Mouse (Mus musculus): Measurements from ENCODE around the gene Map1lc3b.
A peak's percentile ranks its signal among the peaks of the same experiment; 100 is the strongest.

Gene Map1lc3b

DNA sequence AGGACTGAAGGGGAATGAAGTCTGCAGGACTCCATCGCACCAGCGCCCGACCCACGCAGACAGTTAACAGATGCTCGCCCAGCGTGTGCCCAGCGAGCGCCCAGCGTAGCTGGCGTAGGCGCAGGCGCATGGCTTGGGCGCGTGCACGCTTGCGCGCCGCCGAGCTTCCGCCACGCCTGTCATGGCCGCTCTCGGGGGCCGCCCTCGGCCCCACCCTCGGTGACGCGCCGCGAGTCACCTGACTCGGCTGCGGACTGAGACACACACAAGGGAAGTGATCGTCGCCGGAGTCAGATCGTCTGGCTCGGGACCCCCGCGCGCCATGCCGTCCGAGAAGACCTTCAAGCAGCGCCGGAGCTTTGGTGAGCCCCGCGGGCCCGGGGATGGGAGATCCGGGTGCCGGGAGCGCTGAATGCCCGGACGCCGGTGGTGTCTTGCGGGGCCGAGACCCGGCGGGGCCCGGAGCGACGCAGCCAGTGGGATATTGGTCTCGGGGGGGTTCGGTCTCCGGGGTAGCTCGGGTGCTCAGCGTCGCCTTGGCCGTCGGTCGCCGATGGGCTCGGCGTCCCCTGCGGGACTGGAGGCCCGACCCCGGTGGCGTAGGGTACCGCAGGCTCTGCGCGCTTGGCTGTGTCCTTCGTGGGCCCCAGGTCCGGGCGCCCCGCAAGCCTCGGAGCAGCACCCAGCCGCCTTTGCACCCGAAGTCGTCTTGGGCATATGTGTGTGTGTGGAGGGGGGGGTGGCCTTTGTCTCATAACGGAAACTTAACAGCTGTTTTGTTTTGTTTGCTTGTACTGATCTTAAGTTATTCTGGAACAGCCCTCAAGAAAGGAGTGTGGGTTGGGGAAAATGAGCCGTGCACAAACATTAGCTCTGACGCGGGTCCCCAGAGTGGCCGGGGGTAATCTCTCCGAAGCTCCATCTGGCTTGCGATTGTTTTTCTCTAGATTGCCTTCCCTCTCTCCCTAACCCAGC lies at the start of gene Map1lc3b:
Map1lc3b (plus strand) TSS at position 159 of the 975 bp plus-strand sequence.
- peak; percentile 97 for DNase-seq

DNA sequence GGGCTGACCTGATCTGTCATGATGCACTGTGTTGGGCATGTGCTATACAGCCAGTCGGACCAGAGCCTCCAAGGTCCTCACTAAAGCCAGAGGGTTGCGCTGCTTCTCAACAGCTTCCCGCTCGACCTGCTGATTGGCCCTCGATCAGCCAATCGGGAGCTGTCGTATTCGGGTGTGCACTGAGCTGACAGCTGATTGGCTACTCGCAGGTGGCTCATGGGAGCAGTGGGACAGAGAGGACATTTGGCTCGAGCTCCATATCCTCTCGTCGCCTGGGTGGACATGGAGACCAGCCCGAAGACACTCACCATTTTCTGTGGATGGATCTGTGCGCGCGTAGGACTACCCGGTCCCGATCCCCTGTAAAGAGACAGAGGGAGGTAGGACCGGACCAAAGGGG lies 48.3 kb upstream of the Map1lc3b start:
- no peak for DNase-seq

GRCm38 (mm10) chr8:121542901-121543300 lies 47.3 kb upstream of the Map1lc3b start:
- DNase-seq: no peak

DNA sequence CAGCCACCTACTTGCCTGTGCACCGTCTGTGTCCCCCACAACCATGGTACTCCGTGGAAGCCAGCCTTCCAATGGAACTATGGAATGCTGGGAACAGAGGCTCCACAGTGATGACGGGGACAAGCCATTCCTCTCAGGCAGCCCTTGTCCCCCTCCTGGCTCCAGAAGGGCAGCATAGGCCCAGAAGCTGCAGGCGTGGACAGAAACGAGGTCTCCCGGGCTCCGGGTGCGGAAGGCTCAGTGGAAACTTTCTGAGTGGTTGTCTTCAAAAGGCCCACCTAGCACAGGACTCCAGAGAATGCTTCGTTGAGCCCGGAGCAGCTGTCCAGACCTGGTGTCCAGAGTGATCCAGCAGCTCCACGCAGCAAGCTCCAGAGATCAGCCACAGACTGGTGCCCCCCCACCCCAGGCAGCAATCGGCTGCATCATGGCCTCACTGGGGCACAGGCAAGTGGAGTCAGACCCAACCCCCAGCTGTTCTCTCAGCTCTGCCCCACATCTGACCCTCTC lies 45.8 kb upstream of the Map1lc3b start, which contains the start of gene 1700018B08Rik:
1700018B08Rik (minus strand) TSS at position 45 of the 510 bp plus-strand sequence.
- no peak for DNase-seq

DNA sequence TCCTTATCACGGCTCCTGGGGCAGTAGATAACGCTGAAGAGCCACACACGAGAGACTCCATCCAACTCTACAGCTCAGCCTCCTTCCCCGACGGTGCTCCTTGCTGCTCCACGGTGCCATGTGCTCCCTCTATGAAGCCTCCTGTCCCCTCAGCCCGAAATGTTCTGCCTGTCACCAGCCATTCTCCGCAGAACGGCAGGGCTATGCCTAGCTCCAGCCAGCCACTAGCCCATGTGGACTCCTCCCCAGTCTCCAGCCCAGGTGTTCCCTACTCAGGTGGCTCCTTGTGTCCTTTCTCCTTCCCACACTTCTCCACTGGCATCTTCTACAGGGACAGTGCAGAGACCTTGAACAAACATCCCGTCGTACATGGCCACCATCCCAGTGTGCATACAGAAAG lies 45.2 kb upstream of the Map1lc3b start:
- DNase-seq: no peak

- DNase-seq: peak; percentile 81
Measured at GRCm38 (mm10) chr8:121547132-121547531, 43.0 kb upstream of the Map1lc3b start.

GRCm38 (mm10) chr8:121550056-121550455 lies 40.1 kb upstream of the Map1lc3b start:
- DNase-seq: no peak

- no peak for DNase-seq
Measured at GRCm38 (mm10) chr8:121551065-121551985, 38.8 kb upstream of the Map1lc3b start.

DNA sequence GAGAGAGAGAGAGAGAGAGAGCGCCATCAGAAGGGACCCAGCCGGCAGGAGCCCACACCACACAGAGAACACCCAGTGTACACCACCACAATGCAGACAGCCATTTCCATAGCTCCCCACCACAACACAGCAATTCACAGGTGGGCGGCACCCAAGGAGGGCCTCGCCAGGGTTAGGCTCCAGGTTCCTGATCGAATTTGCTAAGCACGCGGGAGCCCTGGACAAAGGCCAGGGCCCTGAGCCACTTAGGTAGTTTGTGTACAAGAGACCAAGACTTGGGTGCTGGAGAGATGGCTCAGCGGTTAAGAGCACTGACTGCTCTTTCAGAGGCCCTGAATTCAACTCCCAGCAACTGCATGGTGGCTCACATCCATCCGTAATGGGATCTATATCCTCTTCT lies 37.7 kb upstream of the Map1lc3b start:
- DNase-seq: no peak

DNA sequence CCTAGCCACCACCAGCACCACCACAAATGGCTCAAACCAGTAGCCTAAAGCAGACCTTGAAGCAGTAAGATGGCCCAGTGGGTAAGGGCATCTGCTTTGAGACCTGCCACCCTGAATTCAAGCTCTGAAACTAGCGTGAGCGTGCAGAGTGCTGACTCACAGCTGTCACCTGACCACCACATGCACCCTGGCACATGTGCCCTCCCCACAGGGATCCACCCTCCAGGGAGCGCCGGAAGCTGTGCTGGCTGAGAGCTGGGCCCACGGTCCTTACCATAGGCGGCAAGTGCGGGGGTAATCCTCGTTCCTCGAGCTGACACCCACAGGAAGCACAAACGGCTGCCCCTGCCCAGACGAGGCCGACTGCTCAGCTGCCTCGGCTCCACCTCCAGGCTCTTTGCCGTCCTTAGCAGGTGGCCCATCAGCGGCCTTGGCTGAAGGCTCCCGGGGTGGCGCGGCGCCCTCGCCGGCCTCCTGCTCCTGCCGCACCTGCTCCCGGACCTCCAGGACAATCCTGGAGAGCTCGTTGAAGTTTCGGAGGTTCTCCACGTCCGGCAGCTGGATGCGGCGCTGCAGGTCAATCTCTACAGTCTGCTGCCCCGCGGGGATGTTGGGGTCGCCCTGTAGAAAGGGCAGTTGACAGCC lies 36.2 kb upstream of the Map1lc3b start:
- no peak for DNase-seq

- DNase-seq: no peak
Measured at GRCm38 (mm10) chr8:121557746-121558145, 32.4 kb upstream of the Map1lc3b start.

DNA sequence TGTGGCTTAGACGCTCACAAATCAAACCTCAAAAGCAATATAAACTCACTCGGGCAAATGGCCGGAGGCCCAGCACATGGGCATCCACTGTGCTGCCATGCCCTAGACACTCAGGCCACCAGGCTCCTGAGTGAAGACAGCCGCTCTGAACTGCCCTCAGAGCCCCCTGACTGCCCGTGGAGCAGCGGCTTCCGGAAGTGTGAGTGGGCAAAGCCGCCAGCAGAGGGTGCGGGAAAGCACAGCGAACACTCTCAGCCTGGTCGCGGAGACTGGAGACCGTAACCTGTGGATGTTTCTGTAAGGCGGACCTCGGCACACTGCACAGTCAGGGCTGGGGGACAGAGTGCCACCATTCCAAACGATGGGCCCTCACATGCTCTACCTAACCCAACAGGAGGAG lies 31.6 kb upstream of the Map1lc3b start:
- DNase-seq: no peak

GRCm38 (mm10) chr8:121559801-121560200 lies 30.4 kb upstream of the Map1lc3b start:
- no peak for DNase-seq

- no peak for DNase-seq
Measured at GRCm38 (mm10) chr8:121560432-121561100, 29.6 kb upstream of the Map1lc3b start.

DNA sequence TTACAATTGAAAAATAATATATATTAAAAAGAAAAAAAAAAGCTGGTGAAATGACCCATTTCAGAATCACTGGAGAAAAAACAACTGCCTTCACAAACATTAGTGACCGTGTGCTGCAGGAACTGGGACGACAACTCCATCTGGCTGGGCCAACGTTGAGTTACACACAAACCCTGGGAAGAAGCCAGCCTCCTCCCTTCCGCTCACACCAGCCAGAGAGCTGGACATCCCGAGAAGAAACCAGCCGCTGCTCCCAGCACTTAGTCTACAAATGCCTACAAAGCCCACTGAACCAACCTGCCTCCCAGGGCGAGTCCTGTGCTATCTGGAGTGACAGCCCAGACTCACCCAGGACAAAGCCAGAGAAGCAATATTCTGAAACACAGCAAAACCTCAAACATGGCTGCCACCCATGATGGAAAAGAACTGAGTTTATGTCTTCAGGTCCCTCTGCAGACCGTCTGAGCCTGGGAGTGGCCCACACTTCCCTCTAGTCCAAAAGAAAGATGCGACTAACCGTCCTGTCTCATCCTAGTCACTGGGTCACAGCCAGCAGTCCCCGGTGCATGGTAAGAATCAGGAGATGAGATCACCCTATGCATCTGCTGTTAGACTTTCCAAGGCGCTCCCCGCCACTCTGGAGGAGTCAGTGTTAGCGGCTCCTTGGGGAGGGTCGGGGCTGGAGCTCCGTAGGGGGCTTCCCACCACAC lies 28.4 kb upstream of the Map1lc3b start:
- no peak for DNase-seq

DNA sequence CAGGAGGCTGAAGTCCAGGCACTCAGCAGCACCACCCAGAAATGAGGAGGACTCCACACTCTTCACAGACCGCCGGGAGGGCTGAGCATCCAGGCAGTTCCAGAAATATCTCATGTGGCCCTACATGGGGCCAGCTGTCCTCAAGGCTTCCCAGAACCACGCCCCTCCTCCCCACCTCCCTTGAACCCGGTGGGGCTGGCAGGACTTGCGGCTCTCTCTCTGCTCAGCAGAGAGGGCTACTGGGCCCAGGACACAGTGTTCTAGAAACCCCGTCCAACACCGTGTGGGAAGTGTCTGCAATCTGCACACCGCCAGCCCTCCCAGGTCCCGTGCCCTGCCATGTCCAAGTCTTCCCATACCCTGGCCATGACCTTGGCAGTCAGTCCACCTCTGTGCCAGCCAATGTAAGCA lies 27.2 kb upstream of the Map1lc3b start:
- DNase-seq: peak; percentile 32

GRCm38 (mm10) chr8:121563701-121564100 lies 26.5 kb upstream of the Map1lc3b start:
- DNase-seq: no peak

- no peak for DNase-seq
Measured at GRCm38 (mm10) chr8:121568321-121568720, 21.8 kb upstream of the Map1lc3b start.

GRCm38 (mm10) chr8:121570335-121570734 lies 19.8 kb upstream of the Map1lc3b start:
- no peak for DNase-seq

- DNase-seq: no peak
Measured at GRCm38 (mm10) chr8:121570801-121571200, 19.4 kb upstream of the Map1lc3b start.

GRCm38 (mm10) chr8:121572121-121572520 lies 18.0 kb upstream of the Map1lc3b start:
- no peak for DNase-seq

Data from kidney, adult 18-20 months (tissue).